Mouse (Mus musculus): ENCODE data around the gene Rell1.

The Rell1 gene

GRCm38 (mm10) chr5:63968443-63969415, at the start of gene Rell1:
Gene Rell1, minus strand, starts transcription at chr5:63968897.
- CTCF ChIA-PET: interaction anchor here in 2 of 4 experiments (0.5 to 1.0 kb wide), 2 partner anchors 62 to 915 kb away, joined by 3 read pairs; no protein-coding TSS in a partner anchor
- POLR2A ChIA-PET: interaction anchor here (0.7 to 4.4 kb wide), 33 partner anchors 9 to 839 kb away, joined by 3 to 101 read pairs (median 5); partner anchors contain the start of gene Pgm2 (in 1 of the 4)

GRCm38 (mm10) chr5:64012596-64013366, 44.1 kb upstream of the Rell1 start:
- ChIA-PET POLR2A (interaction anchor here in 3 of 4 experiments (0.6 to 1.6 kb wide), 11 partner anchors 8 to 262 kb away, joined by 3 to 6 read pairs (median 4); no protein-coding TSS in a partner anchor), CTCF (interaction anchor here in 1 of 4 experiments (0.6 to 0.7 kb wide), 2 partner anchors 63 to 114 kb away, joined by 3 to 4 read pairs; no protein-coding TSS in a partner anchor)

- ChIA-PET POLR2A (interaction anchor here in 1 of 4 experiments (0.7 kb wide), 1 partner anchor 86 kb away, joined by 3 read pairs; the partner anchor contains the start of gene Pgm2), CTCF (interaction anchor here in 1 of 4 experiments (0.7 kb wide), 1 partner anchor 274 kb away, joined by 7 read pairs; no protein-coding TSS in a partner anchor)
Measured at GRCm38 (mm10) chr5:64006548-64006947, 37.9 kb upstream of the Rell1 start.

GRCm38 (mm10) chr5:64003302-64003701, 34.6 kb upstream of the Rell1 start:
- POLR2A ChIA-PET: interaction anchor here in 1 of 4 experiments (1.2 to 1.5 kb wide), 2 partner anchors 9 to 72 kb away, joined by 3 read pairs; no protein-coding TSS in a partner anchor

GRCm38 (mm10) chr5:63993865-63994264, 25.2 kb upstream of the Rell1 start:
- POLR2A ChIA-PET: no interaction called here
- CTCF ChIA-PET: interaction anchor here in 1 of 4 experiments (0.6 kb wide), 1 partner anchor 143 kb away, joined by 3 read pairs; no protein-coding TSS in a partner anchor

More at GRCm38 (mm10) chr5:64003302-64003701, 34.6 kb upstream of the Rell1 start:
- CTCF ChIA-PET: interaction anchor here in 1 of 4 experiments (0.7 kb wide), 2 partner anchors 107 to 223 kb away, joined by 3 to 4 read pairs; no protein-coding TSS in a partner anchor

GRCm38 (mm10) chr5:63990675-63991074, 22.0 kb upstream of the Rell1 start:
- ChIA-PET POLR2A (interaction anchor here in 1 of 4 experiments (0.6 kb wide), 1 partner anchor 185 kb away, joined by 3 read pairs; no protein-coding TSS in a partner anchor), CTCF (no interaction called here)

- ChIA-PET CTCF (interaction anchor here in 1 of 4 experiments (1.4 kb wide), 1 partner anchor 80 kb away, joined by 5 read pairs; no protein-coding TSS in a partner anchor), POLR2A (interaction anchor here in 1 of 4 experiments (0.8 to 1.0 kb wide), 2 partner anchors 15 to 49 kb away, joined by 3 read pairs; no protein-coding TSS in a partner anchor)
Measured at GRCm38 (mm10) chr5:63986337-63986736, 17.6 kb upstream of the Rell1 start.

- POLR2A ChIA-PET: interaction anchor here in 2 of 4 experiments (1.9 to 2.0 kb wide), 2 partner anchors 8 to 9 kb away, joined by 5 to 10 read pairs; no protein-coding TSS in a partner anchor
Measured at GRCm38 (mm10) chr5:63982296-63982695, 13.6 kb upstream of the Rell1 start.

GRCm38 (mm10) chr5:63970991-63971390, 2.3 kb upstream of the Rell1 start:
- ChIA-PET POLR2A (interaction anchor here in 3 of 4 experiments (0.7 to 4.4 kb wide), 17 partner anchors 8 to 77 kb away, joined by 3 to 101 read pairs (median 4); no protein-coding TSS in a partner anchor), CTCF (no interaction called here)

More at GRCm38 (mm10) chr5:63982296-63982695, 13.6 kb upstream of the Rell1 start:
- CTCF ChIA-PET: no interaction called here

- CTCF ChIA-PET: no interaction called here
- POLR2A ChIA-PET: interaction anchor here (0.9 to 4.4 kb wide), 22 partner anchors 8 to 78 kb away, joined by 3 to 101 read pairs (median 6); no protein-coding TSS in a partner anchor
Measured at GRCm38 (mm10) chr5:63970281-63970732, 1.6 kb upstream of the Rell1 start.

GRCm38 (mm10) chr5:63969476-63970112, 897 bp upstream of the Rell1 start:
- POLR2A ChIA-PET: interaction anchor here (0.6 to 4.4 kb wide), 31 partner anchors 8 to 838 kb away, joined by 3 to 101 read pairs (median 6); partner anchors contain the start of gene Pgm2 (in 1 of the 4)

GRCm38 (mm10) chr5:63967591-63968141, 1.0 kb downstream of the Rell1 start:
- POLR2A ChIA-PET: interaction anchor here in 2 of 4 experiments (0.7 to 3.7 kb wide), 12 partner anchors 8 to 81 kb away, joined by 3 to 50 read pairs (median 4); no protein-coding TSS in a partner anchor
- CTCF ChIA-PET: no interaction called here

More at GRCm38 (mm10) chr5:63969476-63970112, 897 bp upstream of the Rell1 start:
- CTCF ChIA-PET: no interaction called here

- ChIA-PET POLR2A (interaction anchor here in 3 of 4 experiments (0.7 to 2.8 kb wide), 12 partner anchors 9 to 451 kb away, joined by 3 to 23 read pairs (median 5); no protein-coding TSS in a partner anchor), CTCF (no interaction called here)
Measured at GRCm38 (mm10) chr5:63966379-63966778, 2.3 kb downstream of the Rell1 start.

- POLR2A ChIA-PET: interaction anchor here in 2 of 4 experiments (0.6 to 2.8 kb wide), 11 partner anchors 9 to 388 kb away, joined by 3 to 23 read pairs (median 6); no protein-coding TSS in a partner anchor
Measured at GRCm38 (mm10) chr5:63965946-63966345, 2.8 kb downstream of the Rell1 start.

GRCm38 (mm10) chr5:63964576-63964975, 4.1 kb downstream of the Rell1 start:
- ChIA-PET CTCF (no interaction called here), POLR2A (interaction anchor here in 2 of 4 experiments (0.7 to 2.8 kb wide), 5 partner anchors 9 to 32 kb away, joined by 3 to 7 read pairs (median 4); no protein-coding TSS in a partner anchor)

More at GRCm38 (mm10) chr5:63965946-63966345, 2.8 kb downstream of the Rell1 start:
- CTCF ChIA-PET: no interaction called here

GRCm38 (mm10) chr5:63961726-63962125, 7.0 kb downstream of the Rell1 start:
- POLR2A ChIA-PET: interaction anchor here in 2 of 4 experiments (0.6 to 1.1 kb wide), 2 partner anchors 10 to 21 kb away, joined by 3 read pairs; no protein-coding TSS in a partner anchor

GRCm38 (mm10) chr5:63960565-63960964, 8.1 kb downstream of the Rell1 start:
- ChIA-PET POLR2A (interaction anchor here in 2 of 4 experiments (0.7 to 4.6 kb wide), 3 partner anchors 9 to 70 kb away, joined by 3 to 50 read pairs (median 4); partner anchors contain the start of gene Rell1 (in 1 of the 2)), CTCF (interaction anchor here in 1 of 4 experiments (0.6 kb wide), 1 partner anchor 147 kb away, joined by 3 read pairs; no protein-coding TSS in a partner anchor)

More at GRCm38 (mm10) chr5:63961726-63962125, 7.0 kb downstream of the Rell1 start:
- CTCF ChIA-PET: no interaction called here
